In genomic region chr7:80863520-80863919, GRCm38 (mm10) we compare ENCODE assay signal across 11 mouse cellular contexts. TPM values are rescaled to one million over a fixed set of nuclear protein-coding genes. Genes with fewer than 3 reads are reported as not detected.
DNase-seq lines count a peak whose midpoint lies in the region; ATAC-seq and TF ChIP-seq lines count a peak whose summit lies in the region.
"Had no signal": no experiment of that assay in that cellular context is flagged by ENCODE, and none has a peak within 500 bp of the region (broad histone marks: within the 10 kb centered on the region; RNA-seq: fewer than 3 reads in every experiment).

No protein-coding gene starts in this region.

- no peak overlapping the region for H3K4me2 ChIP-seq in embryonic facial prominence, embryonic 12.5 days (replicated peaks)
- H3K4me2 ChIP-seq in kidney, postnatal 0 days (ENCODE audit: low read length): 0 out of 2 replicates have a peak overlapping the region, but pooled peaks have one; percentile 15

- no peak for TF ChIP-seq CTCF in kidney, postnatal 0 days (IDR thresholded peaks at IDR 0.05; ENCODE audit: low read depth)
- TF ChIP-seq CTCF in cerebellum, adult 2 months (IDR thresholded peaks at IDR 0.05; ENCODE audit: borderline replicate concordance, insufficient read depth, low read depth, low read length): no peak

- ATAC-seq in embryonic facial prominence, embryonic 12.5 days (ENCODE audit: insufficient number of reproducible peaks, insufficient read depth, low FRiP score, low TSS enrichment): no peak
- ATAC-seq in kidney, postnatal 0 days (replicated peaks; ENCODE audit: low FRiP score, low read depth): no peak

- no peak overlapping the region for H3K27ac ChIP-seq in embryonic facial prominence, embryonic 12.5 days
- H3K27ac ChIP-seq in embryonic facial prominence, embryonic 10.5 days (replicated peaks): no peak overlapping the region
- no peak overlapping the region for H3K27ac ChIP-seq in kidney, postnatal 0 days
- no peak overlapping the region for H3K27ac ChIP-seq in cerebellum, adult 2 months (ENCODE audit: insufficient read depth, low read length)

- no peak for TF ChIP-seq POLR2A in cerebellum, adult 2 months (IDR thresholded peaks at IDR 0.05; ENCODE audit: borderline replicate concordance, insufficient read depth, low read length)

- H3K36me3 ChIP-seq in embryonic facial prominence, embryonic 12.5 days: peaks cover 51% of the 10 kb centered on the region
- peaks cover 56% of the 10 kb centered on the region for H3K36me3 ChIP-seq in embryonic facial prominence, embryonic 10.5 days (replicated peaks)
- H3K36me3 ChIP-seq in kidney, postnatal 0 days (ENCODE audit: insufficient read depth, low read length): peaks cover 19% of the 10 kb centered on the region; the same call in 1 of the 2 replicates

- no peaks in the 10 kb centered on the region for H3K9me3 ChIP-seq in embryonic facial prominence, embryonic 12.5 days
- H3K9me3 ChIP-seq in embryonic facial prominence, embryonic 10.5 days: no peaks in the 10 kb centered on the region
- H3K9me3 ChIP-seq in kidney, postnatal 0 days (replicated peaks; ENCODE audit: low read length): no peaks in the 10 kb centered on the region

- WGBS in embryonic facial prominence, embryonic 12.5 days: 84% methylated on average over 5 of the region's 5 CpGs
- WGBS in embryonic facial prominence, embryonic 10.5 days: 84% methylated on average over 5 of the region's 5 CpGs
- WGBS in kidney, postnatal 0 days: 85% methylated on average over 5 of the region's 5 CpGs
- WGBS in cerebellum, adult 2 months: 64% methylated on average over 5 of the region's 5 CpGs

- peaks cover 21% of the 10 kb centered on the region for H3K4me1 ChIP-seq in embryonic facial prominence, embryonic 12.5 days
- peaks cover 37% of the 10 kb centered on the region for H3K4me1 ChIP-seq in embryonic facial prominence, embryonic 10.5 days
- H3K4me1 ChIP-seq in kidney, postnatal 0 days (replicated peaks; ENCODE audit: insufficient read depth, low read length): peaks cover 19% of the 10 kb centered on the region
- 0 out of 2 replicates have a peak, but pooled peaks cover 6% of the 10 kb centered on the region for H3K4me1 ChIP-seq in cerebellum, adult 2 months (ENCODE audit: control insufficient read depth, insufficient read depth, low read length)

- 0 out of 2 replicates have a peak overlapping the region, but pooled peaks have one; percentile 8 for H3K9ac ChIP-seq in embryonic facial prominence, embryonic 12.5 days
- no peak overlapping the region for H3K9ac ChIP-seq in kidney, postnatal 0 days (ENCODE audit: low read depth, low read length)

- no peak for DNase-seq in embryonic facial prominence, embryonic 10.5 days (ENCODE audit: low spot score)
- no peak for DNase-seq in kidney, postnatal 0 days (ENCODE audit: low spot score)
- no peak for DNase-seq in kidney, adult 8-10 months
- peak; percentile 48 for DNase-seq in brain, adult 2 months (ENCODE audit: low read depth, low spot score)
- DNase-seq in induced T-regulatory cell, adult 2 months (ENCODE audit: low read depth): peak; percentile 46
- DNase-seq in cerebellum, adult 2 months: no peak
- DNase-seq in embryo, embryonic 9.5 days (ENCODE audit: extremely low spot score): no peak
- DNase-seq: cerebellum, postnatal 25 days; kidney, adult 11 months; lung, postnatal 10 days had no signal

- H3K4me3 ChIP-seq in embryonic facial prominence, embryonic 12.5 days: no peak overlapping the region
- H3K4me3 ChIP-seq in embryonic facial prominence, embryonic 10.5 days: no peak overlapping the region; the same call in 1 of the 2 replicates
- no peak overlapping the region for H3K4me3 ChIP-seq in kidney, postnatal 0 days (replicated peaks; ENCODE audit: low read depth, low read length)
- no peak overlapping the region for H3K4me3 ChIP-seq in cerebellum, adult 2 months (replicated peaks; ENCODE audit: insufficient read depth, low read depth, low read length)

- no peaks in the 10 kb centered on the region for H3K27me3 ChIP-seq in embryonic facial prominence, embryonic 12.5 days
- H3K27me3 ChIP-seq in embryonic facial prominence, embryonic 10.5 days (replicated peaks; ENCODE audit: low read depth, poor library complexity, severe bottlenecking): no peaks in the 10 kb centered on the region
- no peaks in the 10 kb centered on the region for H3K27me3 ChIP-seq in kidney, postnatal 0 days (ENCODE audit: insufficient read depth, low read length)
- H3K27me3 ChIP-seq in cerebellum, adult 2 months (ENCODE audit: control insufficient read depth, insufficient read depth, low read length): no peaks in the 10 kb centered on the region

RNA-seq across cellular contexts. Expression of gene Zscan2, which starts 2.8 kb away (rescaled TPM):
- 3.6 and 5.2 TPM in 2 replicates for polyA plus RNA-seq in embryonic facial prominence, embryonic 12.5 days (2016; fragmentation: Nextera tagmentation; extraction: Ambion mirVana)
- 3.0 and 3.5 TPM in 2 replicates for polyA plus RNA-seq in embryonic facial prominence, embryonic 10.5 days (2016; fragmentation: Nextera tagmentation; extraction: Ambion mirVana)
- polyA plus RNA-seq in kidney, postnatal 0 days (2015; fragmentation: Nextera tagmentation; extraction: Ambion mirVana): 2.7 TPM in 2 replicates
- polyA plus RNA-seq in cerebellum, adult 2 months (2012; rRNA removed): 8.6 and 10.2 TPM in 2 replicates

RNA-seq across cellular contexts. Expression of gene Wdr73, which starts 37.5 kb away (rescaled TPM):
- 32.8 and 34.6 TPM in 2 replicates for polyA plus RNA-seq in embryonic facial prominence, embryonic 12.5 days (2016; fragmentation: Nextera tagmentation; extraction: Ambion mirVana)
- polyA plus RNA-seq in embryonic facial prominence, embryonic 10.5 days (2016; fragmentation: Nextera tagmentation; extraction: Ambion mirVana): 49.1 and 52.0 TPM in 2 replicates
- polyA plus RNA-seq in kidney, postnatal 0 days (2015; fragmentation: Nextera tagmentation; extraction: Ambion mirVana): 29.8 and 32.9 TPM in 2 replicates
- polyA plus RNA-seq in cerebellum, adult 2 months (2012; rRNA removed): 22.2 and 22.8 TPM in 2 replicates

RNA-seq across cellular contexts. Expression of gene Iqgap1, which starts 37.7 kb away (rescaled TPM):
- polyA plus RNA-seq in embryonic facial prominence, embryonic 12.5 days (2016; fragmentation: Nextera tagmentation; extraction: Ambion mirVana): 43.2 and 45.1 TPM in 2 replicates
- polyA plus RNA-seq in embryonic facial prominence, embryonic 10.5 days (2016; fragmentation: Nextera tagmentation; extraction: Ambion mirVana): 29.2 and 29.3 TPM in 2 replicates
- polyA plus RNA-seq in kidney, postnatal 0 days (2015; fragmentation: Nextera tagmentation; extraction: Ambion mirVana): 77.0 and 83.7 TPM in 2 replicates
- 21.0 and 21.5 TPM in 2 replicates for polyA plus RNA-seq in cerebellum, adult 2 months (2012; rRNA removed)

RNA-seq across cellular contexts. Expression of gene Nmb, which starts 41.4 kb away (rescaled TPM):
- polyA plus RNA-seq in embryonic facial prominence, embryonic 12.5 days (2016; fragmentation: Nextera tagmentation; extraction: Ambion mirVana): 6.1 and 6.2 TPM in 2 replicates
- 7.0 and 7.4 TPM in 2 replicates for polyA plus RNA-seq in embryonic facial prominence, embryonic 10.5 days (2016; fragmentation: Nextera tagmentation; extraction: Ambion mirVana)
- 9.3 and 10.5 TPM in 2 replicates for polyA plus RNA-seq in kidney, postnatal 0 days (2015; fragmentation: Nextera tagmentation; extraction: Ambion mirVana)
- polyA plus RNA-seq in cerebellum, adult 2 months (2012; rRNA removed): 9.8 and 10.9 TPM in 2 replicates

Comparison
In these comparisons a context has a peak if more than half of its experiments do, and no peak if none do; other contexts are left out.
1. DNase-seq: peak in brain, adult 2 months (single experiment) and induced T-regulatory cell, adult 2 months (single experiment); none in embryonic facial prominence, embryonic 10.5 days (single experiment), kidney, postnatal 0 days (single experiment), kidney, adult 8-10 months (0 of 2), cerebellum, adult 2 months (0 of 2) and embryo, embryonic 9.5 days (single experiment).